Mouse (Mus musculus): ENCODE results near the gene Wif1. TPM values are rescaled to one million over a fixed set of nuclear protein-coding genes. Genes with fewer than 3 reads are reported as not detected.

Gene Wif1
- 0.23 and 0.56 TPM in 2 replicates for polyA plus RNA-seq (2015; fragmentation: Nextera tagmentation; extraction: Ambion mirVana)

DNA sequence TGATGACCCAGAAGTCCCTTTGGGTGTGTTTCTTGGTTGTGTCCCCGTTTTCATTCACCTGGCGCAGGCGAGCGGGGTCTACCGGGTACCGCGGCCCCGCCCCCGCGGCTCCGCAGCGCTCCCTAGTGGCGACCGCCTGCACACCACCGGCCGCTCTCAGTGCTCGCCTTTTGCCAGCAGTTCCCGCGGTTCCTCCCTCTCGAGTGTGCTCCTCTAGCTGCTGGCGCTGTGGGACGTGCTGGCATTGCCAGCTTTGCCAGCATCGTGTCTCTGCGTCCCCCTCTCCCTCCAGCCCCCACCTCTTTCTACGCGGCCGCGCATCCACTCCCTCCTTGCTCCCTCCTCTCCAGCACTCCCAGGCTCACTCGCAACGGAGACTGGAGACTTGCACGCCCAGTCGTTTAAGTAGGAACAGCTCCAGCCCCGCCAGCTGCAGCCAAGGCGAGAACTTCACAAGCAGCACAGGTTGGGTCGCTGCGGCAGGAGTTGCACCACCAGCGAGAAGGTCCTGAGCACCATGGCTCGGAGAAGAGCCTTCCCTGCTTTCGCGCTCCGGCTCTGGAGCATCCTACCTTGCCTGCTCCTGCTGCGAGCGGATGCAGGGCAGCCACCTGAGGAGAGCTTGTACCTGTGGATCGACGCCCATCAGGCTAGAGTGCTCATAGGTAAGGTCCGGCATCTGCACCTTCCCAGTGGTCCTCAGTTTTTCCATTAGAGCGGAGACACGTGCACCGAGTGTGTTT is at the start of gene Wif1:
Gene Wif1, plus strand, starts transcription at position 135 of the 743 bp plus-strand sequence.

Other genes with a start within 250 kb of the Wif1 start
- gene Msrb3, start 134.9 kb upstream of the Wif1 start, polyA plus RNA-seq (2015; fragmentation: Nextera tagmentation; extraction: Ambion mirVana): 5.6 and 6.9 TPM in 2 replicates
- 2.2 and 2.5 TPM in 2 replicates for gene Lemd3, start 54.6 kb upstream of the Wif1 start, polyA plus RNA-seq (2015; fragmentation: Nextera tagmentation; extraction: Ambion mirVana)